Mouse (Mus musculus): Measurements from ENCODE around the gene Stkld1. TPM values are rescaled to one million over a fixed set of nuclear protein-coding genes. Genes with fewer than 3 reads are reported as not detected.

Gene Stkld1
- total RNA-seq, 2 experiments from 2014 or later, result 0.18 TPM; not detected in 1

DNA sequence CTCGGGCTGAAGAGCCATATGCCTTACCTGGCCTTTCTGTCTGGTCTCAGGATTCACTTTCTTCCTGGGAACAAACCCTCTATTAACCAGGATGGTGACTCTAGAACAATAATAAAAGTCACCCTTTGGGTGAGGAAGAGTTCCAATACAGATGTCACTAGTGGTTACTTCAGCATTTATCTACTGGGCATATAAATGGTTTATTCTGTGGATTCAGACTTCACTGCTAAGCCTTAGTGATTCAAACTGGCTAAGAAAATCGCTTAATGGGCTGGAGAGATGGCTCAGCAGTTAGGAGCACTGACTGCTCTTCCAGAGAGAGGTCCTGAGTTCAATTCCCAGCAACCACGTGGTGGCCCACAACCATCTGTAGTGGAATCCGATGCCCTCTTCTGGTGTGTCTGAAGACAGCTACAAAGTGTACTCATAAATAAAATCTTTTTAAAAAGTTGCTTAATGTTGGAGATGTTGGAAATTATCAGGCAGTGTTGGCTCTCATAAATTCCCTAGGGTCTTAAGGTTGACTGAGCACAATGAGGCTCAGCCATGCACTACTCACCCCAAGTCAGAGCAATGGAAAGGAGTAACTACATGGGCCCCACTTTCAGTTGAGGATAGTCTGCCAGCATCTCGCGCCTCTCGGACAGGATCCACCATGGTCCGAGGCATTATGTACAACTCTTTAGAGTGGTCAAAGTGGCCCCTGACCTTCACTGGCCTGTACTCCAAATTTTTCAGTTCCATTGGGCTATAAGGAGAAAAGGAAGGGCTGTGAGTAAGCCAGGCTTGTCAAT, 19.5 kb upstream of the Stkld1 start:
- DNase-seq, result no peak
- intact Hi-C loops (cut with DNase I), result no loop called here

DNA sequence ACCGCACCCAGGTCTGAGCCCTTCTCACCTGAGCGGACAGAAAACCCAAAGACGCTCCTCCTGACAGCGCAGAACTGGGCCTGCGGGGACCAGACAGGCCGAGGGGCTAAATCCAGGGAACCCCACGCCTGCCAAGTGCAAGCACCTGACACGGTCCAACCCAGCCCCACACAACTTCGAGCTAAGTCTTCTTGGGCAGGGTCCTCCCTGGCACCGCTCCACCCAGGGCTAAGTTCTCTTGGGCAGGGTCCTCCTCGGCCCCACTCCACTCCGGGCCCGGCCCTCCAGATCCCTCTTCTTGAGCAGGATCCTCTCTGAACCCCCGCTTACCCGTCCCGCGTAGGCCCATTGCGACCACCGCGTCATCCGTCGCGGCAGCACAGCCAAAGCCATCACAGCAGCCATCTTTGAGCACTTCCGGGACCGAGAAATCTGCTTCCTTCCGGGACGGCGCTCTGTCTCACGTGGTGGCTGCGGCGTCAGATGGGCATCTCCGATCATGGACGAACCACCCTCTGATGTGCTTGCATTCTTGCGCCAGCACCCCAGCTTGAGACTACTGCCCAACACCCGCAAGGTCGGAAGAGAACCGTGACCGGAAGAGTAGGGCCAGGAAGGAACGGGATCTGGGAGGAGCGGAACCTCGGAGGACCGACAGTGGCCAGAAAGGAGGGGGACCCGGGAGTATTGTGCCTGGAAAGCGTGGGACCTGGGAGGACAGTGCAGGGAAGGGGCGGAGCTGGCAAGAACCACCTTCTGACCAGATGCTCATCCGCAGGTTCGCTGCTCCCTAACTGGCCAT, 17.7 kb upstream of the Stkld1 start, which contains the start of the genes Surf2 and Surf1:
TSS of gene Surf2 (plus strand) at position 441 of the 802 bp plus-strand sequence.
TSS of gene Surf1 (minus strand) at position 604 of the 802 bp plus-strand sequence.
- intact Hi-C loops (cut with DNase I), result no loop called here
- peak; percentile 82 for DNase-seq

DNA sequence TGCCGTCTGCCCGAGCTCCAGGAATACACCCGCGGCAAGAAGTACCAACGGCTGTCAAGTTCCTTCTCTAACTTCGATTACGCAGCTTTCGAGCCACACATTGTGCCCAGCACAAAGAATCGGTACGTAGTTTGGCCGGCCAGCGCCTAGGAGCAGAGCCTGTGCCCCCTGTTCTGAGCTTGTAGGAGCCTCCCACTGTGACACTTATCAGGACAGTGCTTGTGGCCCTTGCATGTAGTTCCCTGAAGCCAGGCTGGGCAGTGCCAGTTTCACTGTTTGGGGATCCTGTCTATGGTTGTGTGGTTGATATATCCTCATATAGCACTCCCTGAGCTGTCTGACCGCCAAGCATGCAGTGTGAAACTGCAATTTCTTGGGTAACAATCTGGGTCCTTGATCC, 17.1 kb upstream of the Stkld1 start:
- intact Hi-C loops (cut with DNase I), result no loop called here
- DNase-seq, result no peak

DNA sequence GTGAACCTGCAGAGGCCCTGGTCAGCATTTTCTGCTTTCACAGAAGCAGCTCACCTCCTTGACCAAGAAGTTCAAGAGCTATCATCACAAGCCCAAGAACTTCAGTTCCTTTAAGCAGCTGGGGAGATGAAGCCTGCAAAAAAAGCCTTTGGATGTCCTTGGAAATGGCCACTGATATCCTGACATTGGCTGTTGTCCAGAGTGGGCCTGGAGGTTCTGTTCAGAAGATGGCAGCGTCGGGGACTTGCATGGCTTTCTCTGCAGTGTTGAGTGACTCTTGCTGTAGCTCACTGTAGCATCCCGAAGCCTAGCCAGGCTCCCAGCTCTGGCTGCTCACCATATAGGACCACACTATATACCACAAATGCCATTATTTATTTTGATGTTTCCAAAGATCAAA, 14.2 kb upstream of the Stkld1 start:
- intact Hi-C loops (cut with DNase I), result no loop called here

DNA sequence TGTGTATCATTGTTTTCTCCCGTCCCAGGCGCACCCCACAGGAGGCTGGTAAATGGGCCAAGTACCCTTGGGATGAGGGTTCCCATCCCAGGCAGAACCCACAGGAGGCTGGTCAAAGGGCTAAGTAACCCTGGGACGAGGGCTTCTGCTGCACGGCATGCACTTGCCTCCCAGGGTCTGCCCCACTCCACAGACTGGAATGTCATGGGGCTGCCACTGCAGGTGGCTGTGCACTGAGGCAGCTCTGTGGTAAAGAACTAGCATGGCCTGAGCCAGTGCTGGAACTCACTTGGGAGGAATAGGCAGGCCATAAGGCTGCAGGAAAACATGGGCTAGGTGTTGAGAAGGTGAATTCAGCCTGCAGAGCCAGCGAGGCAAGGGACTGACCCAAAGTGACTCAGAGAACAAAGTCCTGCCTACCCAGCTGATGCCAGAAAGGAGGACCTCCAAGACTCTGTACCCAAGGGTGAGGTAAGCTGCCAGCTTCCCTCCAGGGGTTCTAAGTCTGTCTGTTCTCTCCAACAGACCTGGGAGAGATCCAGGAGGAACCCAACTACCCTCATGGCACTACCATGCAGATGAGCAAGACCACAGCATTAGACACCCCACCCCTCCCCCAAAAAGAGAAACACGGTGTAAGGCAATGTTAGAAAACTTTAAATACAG, 13.5 kb upstream of the Stkld1 start:
- DNase-seq, result no peak
- intact Hi-C loops (cut with DNase I), result no loop called here

More for the DNA sequence above, 14.2 kb upstream of the Stkld1 start:
- no peak for DNase-seq

DNA sequence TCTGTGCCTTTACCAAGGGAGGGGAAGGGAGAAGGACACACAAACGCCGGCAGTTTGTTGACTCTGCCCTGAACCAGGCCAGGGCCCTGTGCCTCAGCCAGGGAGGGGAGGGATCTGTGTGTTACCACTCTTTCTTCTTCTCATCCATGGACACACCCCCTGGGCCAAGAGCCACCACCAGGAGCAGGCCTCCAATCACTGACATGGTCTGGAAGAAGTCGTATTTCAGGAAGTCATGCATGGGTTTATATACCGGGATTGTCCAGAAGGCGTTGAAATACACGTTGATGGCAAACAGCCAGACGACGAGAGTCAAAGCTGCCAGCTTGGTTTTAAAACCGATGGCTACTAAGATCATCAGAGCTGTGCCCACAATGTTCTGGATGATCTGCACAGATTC, 12.1 kb upstream of the Stkld1 start:
- no peak for DNase-seq
- intact Hi-C loops (cut with DNase I), result no loop called here

DNA sequence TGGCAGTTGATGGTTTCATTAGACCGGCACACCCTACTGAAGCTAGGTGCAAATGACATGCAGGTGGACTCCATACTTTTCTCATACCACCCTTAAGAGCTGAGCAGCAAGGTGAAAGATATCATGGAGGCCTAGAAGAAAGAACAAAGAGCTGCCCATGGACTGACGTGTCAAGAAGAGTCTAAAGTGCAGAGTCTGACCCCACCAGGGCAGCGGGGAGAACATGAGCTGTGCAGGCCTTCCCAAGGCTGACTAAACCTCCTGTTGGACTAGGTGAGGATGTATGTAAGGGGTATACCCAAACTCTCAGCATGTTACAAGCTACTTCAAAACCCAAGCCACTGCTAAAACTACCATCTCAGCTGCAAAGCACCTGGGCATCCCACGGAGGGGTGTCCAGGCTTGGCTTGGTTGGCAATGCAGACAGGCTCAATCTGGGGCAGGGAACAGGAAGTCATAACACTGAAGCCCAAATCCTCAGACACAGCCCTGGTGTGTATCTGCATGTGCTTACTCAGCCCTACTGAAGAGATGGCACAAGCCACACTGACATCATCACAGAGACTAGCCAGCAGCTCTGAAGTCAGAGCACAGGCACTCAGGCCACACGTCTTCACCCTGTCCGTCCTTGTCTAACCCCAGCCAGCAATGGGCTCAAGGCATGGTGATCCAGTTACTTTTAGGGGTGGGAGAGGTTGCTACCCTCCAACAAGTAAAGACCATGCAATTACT, 5.9 kb upstream of the Stkld1 start:
- no peak for DNase-seq
- intact Hi-C loops (cut with DNase I), result no loop called here

DNA sequence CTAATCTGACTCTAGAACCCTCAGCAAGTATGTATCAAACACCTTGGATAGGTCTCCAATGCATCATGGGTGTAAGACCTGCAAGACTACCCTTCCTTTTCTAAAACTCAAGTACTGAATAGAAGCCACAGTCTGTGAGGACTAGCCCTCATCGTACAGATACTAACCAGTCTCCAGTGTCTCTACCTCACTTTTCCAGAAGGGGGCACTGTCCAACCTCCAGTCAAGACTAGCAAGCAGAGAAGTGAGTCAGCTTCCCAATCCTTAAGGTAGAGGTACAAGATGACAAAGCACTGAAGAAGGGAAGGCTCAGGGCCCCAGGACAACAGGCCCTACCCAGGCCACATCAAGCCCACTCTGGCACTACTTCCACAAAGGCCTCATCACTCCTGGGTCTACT, 3.5 kb upstream of the Stkld1 start:
- peak; percentile 60 for DNase-seq
- intact Hi-C loops (cut with DNase I), result loop anchor here (5.0 to 10.0 kb wide), 2 partner anchors 104 to 307 kb away; no protein-coding TSS in a partner anchor

DNA sequence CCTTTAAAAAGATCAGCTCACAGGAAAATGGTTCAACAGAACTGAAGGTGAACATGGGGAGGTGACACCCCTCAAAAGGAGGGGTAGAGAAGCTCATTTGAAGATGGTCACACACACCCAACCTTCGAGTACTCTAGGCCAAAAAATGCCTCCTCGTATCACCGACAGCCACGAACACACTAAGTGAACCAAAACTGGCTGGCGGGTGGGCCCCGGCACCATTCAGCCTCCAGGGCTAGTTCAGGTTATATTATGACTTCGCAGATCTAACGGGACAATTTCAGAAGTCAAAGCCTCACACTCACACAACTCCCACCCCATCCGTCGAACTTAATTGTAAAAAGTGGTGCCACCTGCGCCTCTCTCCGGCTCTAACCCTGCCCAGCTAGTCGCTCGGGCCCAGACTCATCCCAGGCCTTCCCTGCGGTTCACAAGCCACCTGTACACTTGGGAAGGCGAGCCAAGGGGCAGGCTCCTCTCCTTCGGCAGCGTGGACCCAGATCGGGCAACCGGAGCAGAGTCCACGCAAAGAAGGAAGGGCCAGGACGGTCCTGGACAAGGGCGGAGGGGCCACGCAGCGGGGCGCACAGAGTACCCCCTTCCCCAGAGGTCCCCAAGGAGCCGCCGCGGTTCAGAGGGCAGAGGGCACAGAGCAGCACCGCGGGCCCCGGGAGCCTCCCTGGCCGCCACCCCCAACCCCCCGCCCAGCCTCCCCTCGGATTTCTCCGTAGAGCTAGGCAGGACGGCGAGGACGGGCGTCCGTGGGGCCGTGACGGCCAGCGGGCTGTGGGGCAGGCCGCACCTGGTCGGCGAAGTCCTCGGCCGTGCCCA, 1.2 kb upstream of the Stkld1 start:
- DNase-seq, result peak; percentile 37
- intact Hi-C loops (cut with DNase I), result loop anchor here (5.0 to 10.0 kb wide), 2 partner anchors 102 to 305 kb away; no protein-coding TSS in a partner anchor

DNA sequence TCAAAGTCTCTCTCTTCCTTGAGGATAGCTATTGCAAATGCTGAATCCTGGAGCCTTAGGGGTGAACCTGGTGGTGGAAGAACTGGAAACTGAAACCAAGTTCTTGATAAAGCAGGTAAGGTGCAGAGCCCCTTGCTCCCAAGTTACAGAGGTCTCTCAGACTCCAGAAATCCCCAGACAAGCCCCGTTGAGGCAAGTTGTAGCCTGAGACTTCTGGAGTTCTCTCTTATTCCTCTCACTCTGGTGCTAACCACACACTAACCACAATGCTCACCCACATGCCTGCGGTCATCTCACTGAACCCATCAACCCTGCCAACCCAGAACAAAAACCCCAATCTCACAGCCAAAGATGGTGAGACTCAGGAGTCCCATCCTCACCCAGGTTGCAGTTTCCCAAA, 1.4 kb downstream of the Stkld1 start:
- no peak for DNase-seq
- intact Hi-C loops (cut with DNase I), result loop anchor here (10.0 kb wide), 1 partner anchor 100 kb away; no protein-coding TSS in a partner anchor

DNA sequence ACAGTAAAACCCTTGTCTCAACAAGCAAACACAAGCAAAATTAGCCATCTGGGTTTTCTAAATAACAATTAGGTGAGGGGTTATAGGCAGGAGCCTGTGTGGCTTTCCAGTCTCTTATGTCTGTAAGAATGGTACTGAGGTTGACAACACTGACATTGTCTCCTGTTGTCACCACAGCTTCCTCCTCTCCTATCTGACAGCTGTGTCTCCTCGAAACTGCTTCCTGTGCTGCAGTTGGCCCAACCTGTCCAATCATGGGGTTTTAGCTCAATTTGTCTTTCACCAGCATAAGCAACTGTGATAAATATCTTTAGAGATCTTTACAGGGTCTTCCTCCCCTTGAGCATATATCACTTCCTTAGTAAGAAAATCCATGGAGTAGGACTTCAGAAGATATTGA, 2.6 kb downstream of the Stkld1 start:
- intact Hi-C loops (cut with DNase I), result loop anchor here (10.0 kb wide), 1 partner anchor 98 kb away; no protein-coding TSS in a partner anchor
- DNase-seq, result no peak

DNA sequence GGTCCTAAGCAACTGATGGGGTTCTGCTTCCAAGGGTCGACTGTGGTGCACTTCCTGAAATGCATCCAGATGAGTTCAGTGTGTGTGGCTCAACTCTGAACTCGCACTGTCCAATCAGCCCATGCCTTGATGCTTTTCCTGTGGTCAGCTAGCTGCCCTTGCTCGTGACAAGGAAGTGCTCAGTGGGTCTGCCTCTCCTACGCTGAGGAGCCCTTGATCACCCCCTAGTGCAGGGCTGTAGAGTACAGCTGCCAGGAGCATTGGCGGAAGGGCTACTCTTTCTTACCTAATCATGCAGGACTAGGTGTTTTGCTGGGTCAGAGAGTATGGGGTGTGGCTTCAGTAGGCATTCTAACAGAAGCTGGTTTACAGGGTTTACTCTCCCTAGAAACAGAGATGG, 7.7 kb downstream of the Stkld1 start:
- intact Hi-C loops (cut with DNase I), result no loop called here
- no peak for DNase-seq

DNA sequence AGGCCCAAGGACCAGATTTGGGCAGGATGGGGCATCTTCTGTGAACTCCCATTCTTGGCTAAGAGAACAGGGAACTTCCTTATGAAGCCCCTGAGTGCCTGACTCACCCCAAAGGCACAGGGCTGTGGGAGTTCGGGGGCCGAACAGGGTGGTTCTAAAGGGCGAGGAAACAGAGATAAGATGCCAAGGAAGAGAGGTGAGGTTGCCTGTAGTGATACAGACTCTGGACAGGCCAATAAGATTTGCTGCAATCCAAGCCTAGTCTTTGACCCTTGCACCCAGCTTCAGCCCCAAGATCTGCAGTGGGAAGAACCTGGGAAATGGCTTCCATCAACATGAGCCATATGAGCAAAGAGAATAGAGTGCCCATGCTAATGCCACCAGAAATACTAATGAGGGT, 9.4 kb downstream of the Stkld1 start:
- intact Hi-C loops (cut with DNase I), result no loop called here
- no peak for DNase-seq

DNA sequence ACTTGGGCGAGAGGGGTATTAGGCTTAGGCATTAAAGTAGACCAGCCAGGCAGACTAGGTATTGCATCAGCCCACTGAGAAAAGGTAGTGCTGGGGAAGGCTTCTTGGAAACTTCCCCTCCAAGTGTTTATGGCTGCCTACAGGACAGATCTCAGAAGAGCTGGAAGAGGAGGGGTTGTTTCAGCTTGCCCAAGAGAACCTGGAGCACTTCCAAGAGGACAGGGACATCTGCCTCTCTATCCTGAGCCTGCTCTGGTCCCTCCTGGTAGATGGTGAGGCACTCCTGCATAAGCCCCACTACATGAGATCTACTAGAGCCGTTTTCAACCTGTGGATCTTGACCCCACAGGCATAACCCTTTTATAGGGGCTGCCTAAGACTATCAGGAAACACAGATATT, 16.6 kb downstream of the Stkld1 start:
- intact Hi-C loops (cut with DNase I), result no loop called here
- DNase-seq, result no peak

DNA sequence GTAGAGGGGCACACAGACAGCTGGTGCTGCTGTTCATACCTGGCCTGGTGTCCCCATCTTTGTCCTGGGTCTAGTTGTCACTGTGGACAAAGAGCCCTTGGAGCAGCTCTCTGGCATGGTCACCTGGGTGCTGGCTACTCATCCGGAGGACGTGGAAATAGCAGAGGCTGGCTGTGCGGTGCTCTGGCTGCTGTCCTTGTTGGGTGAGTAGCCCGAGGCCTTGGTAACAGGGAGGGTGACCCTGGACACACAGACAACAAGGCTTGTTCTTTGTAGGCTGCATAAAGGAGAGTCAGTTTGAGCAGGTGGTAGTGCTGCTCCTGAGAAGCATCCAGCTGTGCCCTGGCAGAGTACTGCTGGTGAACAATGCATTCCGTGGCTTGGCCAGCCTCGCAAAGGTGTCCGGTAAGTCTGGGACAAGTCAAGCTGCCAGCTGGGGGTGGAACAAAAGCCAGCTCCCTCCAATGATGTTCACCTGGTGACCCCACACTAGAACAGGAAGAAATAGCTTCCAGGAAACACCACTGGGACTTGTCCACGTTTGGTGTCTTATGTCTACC, 17.6 kb downstream of the Stkld1 start:
- no peak for DNase-seq
- intact Hi-C loops (cut with DNase I), result no loop called here

DNA sequence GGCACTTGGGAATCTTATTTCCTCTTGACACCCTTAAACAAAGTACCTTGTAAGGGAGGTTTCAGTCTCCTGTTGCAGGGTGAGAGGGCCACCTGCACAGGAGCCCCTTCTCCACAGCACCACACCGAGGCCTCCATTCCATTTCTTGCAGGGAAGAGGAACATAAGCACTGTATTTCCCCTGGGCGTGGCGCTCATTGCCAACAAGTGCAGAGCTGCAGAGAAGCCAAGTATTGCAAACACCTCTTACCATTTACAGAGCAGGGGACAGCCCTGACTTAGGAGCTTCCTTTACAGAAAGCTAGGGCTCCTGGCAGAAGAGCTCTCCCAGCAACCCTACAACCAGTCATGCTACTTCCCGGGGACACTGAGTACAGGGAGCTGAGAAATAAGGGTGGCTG, 18.3 kb downstream of the Stkld1 start:
- DNase-seq, result no peak
- intact Hi-C loops (cut with DNase I), result no loop called here

DNA sequence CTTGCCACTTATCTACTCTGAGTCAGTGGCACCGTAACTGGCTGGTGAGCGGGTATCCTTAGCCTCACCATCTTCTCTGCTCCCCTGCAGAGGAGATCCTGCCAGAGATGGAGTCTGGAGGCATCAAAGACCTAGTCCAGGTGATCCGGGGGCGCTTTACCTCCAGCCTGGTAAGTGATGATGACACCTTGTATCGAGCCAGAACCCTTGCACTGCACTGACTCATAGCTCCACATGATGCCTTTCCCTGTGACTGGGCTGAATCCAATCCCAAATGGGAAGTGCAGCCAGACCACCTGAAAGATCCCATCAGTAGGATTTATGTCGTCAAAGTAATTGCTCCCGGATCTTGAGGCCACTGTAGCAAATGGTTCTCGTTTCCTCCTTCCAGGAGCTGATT, 19.0 kb downstream of the Stkld1 start:
- intact Hi-C loops (cut with DNase I), result no loop called here
- no peak for DNase-seq

DNA sequence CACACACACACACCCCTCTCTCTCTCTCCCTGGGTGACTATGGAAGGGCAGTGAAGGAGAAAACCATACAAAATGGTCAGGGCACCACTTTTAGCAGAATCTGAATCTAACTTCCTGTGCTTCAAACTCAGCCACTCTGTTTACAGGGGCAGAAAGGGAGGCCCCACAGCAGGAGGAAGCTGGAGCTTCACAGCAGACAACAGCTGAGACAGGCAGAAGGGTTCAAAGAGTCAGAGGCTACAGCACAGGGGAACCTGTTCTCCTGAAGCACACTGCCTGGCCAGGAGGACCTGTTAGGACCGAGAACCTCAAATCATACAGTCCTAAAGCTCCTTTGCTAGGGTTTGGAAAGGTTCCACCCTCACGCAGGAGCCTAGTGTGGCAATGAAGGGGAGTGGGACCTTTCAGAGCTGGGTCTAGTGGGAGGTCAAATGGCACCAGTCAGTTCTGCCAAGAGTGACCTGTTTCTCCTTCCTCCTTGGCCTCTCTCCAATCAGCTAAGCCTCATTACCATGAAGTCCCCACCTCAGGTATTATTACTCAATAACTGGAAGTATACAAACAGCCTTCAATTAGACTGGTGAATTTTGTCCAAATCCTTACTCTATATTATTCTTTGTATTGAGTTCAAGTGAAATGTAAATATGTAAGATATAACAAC, 21.0 kb downstream of the Stkld1 start:
- intact Hi-C loops (cut with DNase I), result no loop called here
- no peak for DNase-seq
